Mouse (Mus musculus) E14TG2a.4 (cell line): ENCODE data around the gene Olfr763.
"Not testable (repeated sequence)": the region's sequence is repeated elsewhere in the genome, so short reads cannot be mapped to it uniquely, and the experiment has no call there.

Experiments
- CTCF ChIP-seq: conservative IDR thresholded peaks from 2 replicates; pipeline ENCODE4 v1.5.1; 2014; ENCODE audit warnings: low read length
- NANOG ChIP-seq: IDR thresholded peaks from 2 replicates; pipeline ENCODE4 v1.6.1; 2014; ENCODE audit warnings: borderline replicate concordance, low read length, mixed read lengths
- POU5F1 ChIP-seq: IDR thresholded peaks from 2 replicates; pipeline ENCODE4 v1.6.1; 2014; ENCODE audit warnings: low read length, borderline replicate concordance

DNA sequence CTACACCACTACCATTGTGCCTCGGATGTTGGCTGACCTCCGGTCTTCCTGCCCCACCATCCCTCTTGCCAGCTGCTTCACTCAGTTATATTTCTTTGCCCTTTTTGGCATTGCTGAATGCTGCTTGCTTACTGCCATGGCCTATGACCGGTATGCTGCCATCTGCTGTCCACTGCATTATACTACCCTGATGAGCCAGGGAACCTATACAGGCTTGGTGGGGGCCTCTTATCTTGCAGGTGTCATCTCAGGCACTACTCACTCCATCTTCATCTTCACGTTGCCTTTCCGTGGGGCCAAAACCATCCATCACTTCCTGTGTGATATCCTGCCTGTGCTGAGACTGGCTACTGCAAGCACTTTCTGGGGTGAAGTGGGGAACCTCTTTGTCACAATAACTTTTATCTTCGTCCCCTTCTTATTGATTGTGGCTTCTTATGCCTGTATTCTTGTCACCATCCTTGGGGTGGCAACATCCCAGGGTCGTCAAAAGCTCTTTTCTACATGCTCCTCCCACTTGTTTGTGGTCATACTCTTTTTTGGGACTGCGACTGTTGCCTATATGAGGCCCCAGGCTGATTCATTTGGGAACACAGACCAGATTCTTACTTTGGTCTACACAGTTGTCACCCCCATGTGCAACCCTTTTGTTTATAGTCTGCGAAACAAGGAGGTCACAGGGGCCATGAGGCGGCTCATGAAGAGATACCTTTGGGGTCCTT lies 20.3 kb upstream of the Olfr763 start:
- not testable (repeated sequence) for TF ChIP-seq CTCF, POU5F1, NANOG
